Mouse (Mus musculus): ENCODE data around the gene Spg21.

The Spg21 gene

DNA sequence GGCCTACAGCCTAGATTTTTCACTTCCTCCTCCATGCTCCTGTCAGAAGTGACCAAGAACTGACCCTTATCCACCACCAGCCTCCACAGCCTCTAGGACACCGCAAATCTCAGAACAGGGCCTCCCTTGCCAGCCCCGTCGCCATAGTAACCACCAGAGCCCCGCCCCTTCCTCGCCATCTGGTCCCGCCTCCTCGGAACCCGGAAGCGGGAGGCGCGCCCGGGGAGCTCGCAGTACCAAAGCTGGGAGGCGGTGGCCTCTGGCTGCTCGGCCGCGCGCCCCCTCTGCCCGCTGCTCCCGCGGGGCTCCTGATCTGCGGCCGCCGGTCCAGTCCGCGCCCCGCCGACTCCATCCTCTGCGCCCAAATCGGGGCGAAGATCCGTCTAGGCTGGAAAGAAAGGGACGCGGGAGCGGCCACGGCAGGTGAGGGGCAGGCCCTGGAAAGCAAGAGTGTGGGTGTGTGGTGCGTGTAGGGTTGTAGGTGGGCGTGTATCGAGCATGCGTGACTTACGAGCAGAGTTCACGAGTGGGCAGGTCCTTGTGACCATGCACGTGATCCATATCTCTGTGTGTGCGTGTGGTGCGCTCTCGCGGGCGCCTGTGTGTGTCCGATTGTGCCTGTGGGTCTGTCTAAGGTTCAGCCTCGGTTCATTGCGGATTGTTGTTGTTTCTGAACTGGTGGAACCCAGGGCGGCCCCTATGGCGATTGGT is at the start of gene Spg21:
Spg21 (plus strand) TSS at position 216 of the 711 bp plus-strand sequence.
- peak; percentile 93 for DNase-seq (ENCODE audit: low spot score)

DNA sequence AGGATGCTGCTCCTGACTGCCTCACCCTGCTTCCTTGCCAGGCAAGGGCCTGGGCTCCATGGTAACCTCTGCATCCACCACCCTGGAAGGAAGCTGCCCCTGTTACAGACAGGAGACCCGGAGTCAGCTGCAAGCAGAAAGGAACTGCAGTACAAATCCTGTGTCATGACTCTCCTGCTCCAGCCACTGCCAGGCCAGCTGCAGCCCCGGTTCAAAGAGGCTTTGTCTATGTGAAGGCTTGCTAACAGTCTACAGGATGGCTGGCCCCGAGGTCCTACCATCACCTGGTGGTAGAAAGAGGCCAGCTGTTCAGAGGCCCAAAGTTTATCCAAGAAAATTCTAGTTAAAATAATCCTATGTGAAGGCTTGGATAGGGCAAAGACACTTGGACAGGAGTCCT is 49.4 kb upstream of the Spg21 start:
- DNase-seq (ENCODE audit: low spot score), result no peak

DNA sequence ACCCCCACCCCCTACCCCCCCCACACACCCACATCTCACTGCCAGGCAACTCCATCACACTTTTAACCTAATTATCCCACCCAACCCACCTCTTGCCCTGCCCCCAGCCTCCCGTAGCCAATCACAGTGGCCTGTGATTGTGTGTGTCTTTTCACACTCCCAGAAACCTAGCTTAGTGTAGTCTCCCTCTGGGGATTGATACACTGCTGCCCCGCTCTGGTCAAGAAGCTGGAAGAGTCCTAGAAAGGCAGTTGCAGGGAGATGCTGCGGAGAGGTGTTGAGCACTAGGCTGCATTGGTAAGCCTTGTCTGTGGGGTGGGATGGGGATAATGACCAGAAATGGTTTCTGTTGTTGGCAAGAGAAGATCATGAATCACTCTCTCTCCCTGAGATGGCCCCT is 43.0 kb upstream of the Spg21 start:
- no peak for DNase-seq (ENCODE audit: low spot score)

DNA sequence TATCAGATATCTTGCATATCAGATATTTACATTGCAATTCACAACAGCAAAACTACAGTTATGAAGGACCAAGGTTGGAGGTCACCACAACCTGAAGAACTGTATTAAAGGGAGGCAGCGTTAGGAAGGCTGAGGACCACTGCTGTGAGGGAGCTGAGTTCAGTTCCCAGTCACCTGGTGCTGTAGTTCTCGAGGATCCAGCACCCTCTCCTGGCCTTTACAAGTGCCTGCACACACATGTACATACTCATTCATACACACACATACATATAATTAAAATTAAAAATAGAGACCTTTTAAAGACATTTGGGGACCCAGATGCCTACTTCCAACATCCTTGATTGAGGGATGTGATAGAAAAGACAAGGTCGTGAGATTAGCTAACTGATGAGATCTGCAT is 41.1 kb upstream of the Spg21 start:
- DNase-seq (ENCODE audit: low spot score), result no peak

DNA sequence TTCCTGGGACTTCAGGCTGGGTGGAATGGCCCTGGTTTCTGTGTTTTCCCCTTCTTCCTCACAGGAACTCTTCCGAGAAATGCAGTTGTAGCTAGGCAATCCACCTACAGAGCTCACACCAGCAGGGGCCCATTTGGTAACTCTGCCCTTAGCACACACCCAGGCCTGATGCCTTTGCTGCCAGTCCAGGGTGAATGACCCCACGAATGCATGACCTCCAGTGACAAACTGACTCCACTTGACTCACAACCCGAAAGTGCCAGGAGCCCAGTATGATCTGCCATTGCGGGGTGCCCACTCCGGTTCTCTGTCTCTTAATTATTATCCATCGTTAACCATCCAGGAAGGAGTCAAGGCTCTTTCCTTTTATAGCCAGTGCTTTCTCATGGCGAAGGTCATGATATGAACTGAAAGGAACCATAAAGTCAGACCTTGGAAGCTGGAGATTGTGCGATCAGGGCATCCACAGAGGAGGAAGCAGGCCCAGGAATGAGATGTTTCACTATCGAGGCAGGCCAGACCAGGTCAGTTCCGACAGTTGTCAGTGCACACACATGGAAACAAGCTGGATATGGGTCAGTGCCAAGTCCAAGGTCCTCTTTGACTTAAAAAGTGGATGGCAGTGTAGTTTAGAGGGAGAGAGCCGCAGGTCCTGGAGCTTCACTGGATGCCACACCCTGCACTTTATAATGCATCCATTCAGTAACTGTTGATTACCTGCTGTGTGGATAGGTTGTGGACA is 37.8 kb upstream of the Spg21 start, which contains the start of gene Slc51b:
Slc51b (minus strand) TSS at position 196 of the 742 bp plus-strand sequence.
- DNase-seq (ENCODE audit: low spot score), result no peak

DNA sequence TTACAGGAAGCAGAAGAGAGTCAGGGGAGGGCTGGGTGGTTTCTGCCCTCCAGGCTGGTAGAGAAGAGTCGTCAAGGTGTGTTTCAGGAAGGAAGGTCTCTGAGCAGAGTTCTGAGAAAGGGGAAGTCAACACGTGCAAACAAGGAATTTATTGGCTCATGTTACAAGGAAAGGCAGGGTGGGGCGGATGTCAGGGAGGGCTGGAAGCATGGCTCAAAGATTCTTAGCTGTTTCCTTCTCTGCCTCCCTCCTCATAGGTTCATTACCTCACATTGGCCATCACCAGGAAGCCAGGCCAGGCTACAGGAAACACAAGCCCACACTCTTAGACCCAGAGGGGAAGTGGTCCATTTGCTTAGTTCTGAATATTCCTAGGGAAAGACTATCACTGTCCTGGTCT is 36.4 kb upstream of the Spg21 start:
- no peak for DNase-seq (ENCODE audit: low spot score)

DNA sequence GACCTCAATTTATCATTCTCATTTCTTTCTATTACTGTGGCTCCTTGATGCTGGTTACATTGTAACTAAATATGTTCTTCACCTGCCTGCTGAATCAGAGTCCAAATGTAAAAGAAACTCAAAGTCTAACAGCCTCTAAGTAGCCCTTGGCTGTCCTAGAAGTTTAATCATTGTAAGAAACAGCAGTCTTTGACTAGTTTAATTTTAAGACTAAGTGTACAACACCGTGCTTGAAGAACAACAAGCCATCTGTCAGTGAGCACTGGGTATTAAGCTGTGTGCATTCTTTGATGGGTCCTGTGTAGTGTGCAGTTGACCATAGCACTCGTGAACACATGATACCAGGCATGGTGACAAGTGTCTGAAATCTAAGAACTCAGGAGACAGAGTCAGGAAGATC is 33.2 kb upstream of the Spg21 start:
- no peak for DNase-seq (ENCODE audit: low spot score)

DNA sequence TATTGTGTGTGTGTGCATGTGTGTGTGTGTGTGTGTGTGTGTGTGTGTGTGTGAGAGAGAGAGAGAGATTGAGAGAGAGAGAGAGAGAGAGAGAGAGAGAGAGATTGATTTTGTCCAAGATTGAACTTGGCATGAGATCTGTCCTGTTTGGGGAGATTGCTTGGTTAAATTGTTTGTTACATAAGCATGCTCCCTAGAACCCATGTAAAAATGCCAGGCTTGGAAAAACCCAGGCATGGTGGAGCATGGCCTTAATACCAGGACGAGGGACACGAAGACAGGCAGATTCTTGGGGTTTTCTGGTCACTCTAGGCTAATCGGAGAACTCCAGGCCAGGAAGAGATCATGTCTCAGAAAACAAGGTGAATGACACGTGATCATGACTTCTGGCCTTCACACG is 32.7 kb upstream of the Spg21 start:
- no peak for DNase-seq (ENCODE audit: low spot score)

DNA sequence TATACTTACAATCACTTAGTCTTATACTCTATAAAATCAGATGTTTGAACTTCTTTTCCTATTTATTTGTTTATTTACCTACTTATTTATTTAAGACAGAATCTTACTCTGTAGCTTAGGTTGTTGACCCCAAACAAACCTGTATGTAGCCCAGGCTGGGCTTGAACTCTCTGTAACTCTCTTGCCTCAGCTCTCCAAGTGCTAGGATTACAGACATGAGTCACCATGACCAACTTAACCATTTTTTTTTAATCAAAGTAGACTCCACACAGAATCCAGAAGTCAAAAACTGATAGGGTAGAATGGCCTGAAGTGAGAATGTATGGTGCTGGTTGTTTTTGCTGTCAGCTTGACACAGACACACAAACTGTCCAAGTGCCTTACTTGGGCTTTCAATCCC is 30.3 kb upstream of the Spg21 start:
- DNase-seq (ENCODE audit: low spot score), result no peak

DNA sequence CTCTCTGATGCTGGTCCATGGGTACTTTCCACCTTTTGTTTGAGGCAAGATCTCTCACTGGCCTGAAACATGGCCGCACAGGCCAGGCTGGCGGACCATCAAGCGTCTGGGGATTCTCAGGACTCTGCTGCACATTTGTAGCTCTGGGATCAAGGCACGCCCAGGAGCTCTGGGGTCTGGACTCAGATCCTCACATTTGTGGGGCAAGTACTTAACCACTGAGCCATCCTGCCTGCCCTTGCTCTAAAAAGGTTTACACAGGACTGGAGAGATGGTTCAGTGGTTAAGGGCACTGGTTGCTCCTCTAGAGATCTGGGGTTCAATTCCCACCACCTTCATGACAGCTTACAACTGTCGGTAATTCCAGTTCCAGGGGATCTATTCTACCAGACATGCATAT is 29.8 kb upstream of the Spg21 start:
- no peak for DNase-seq (ENCODE audit: low spot score)

DNA sequence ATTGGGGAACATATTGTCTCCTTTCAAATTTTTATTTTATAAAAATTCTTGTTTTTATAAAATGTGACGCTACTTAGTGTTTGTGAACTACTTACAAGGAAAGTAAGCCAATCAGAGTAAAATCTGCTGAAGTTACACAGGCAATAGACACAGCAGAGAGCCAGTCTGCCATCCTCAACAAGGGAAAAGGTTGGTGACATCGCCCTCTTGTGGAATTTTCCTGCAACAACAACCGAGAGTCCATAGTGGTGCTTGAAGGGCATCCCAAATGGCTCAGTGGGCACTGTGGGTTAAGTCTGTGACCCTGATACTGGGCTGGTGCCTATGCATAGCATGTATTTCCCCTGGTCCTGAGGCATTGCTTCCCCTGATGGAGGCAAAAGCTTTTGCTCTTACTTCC is 28.5 kb upstream of the Spg21 start:
- DNase-seq (ENCODE audit: low spot score), result peak; percentile 84

DNA sequence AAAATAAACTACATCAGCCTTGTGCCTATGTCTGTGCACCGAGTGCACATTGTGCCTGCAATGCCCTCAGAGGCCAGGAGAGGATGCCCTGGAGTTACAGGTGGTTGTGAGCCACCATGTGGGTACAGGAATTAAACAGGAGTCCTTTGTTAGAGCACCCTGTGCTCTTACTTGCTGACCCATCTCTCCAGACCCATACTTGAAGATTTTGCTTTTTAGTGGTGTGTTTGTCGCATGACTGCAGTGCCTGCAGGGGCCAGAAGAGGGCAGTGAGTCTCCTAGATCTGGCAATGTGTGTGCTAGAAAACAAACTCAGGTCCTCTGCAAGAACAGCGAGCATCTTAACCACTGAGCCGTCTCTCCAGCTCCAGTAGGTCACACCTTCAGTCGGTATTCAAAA is 26.6 kb upstream of the Spg21 start:
- no peak for DNase-seq (ENCODE audit: low spot score)

DNA sequence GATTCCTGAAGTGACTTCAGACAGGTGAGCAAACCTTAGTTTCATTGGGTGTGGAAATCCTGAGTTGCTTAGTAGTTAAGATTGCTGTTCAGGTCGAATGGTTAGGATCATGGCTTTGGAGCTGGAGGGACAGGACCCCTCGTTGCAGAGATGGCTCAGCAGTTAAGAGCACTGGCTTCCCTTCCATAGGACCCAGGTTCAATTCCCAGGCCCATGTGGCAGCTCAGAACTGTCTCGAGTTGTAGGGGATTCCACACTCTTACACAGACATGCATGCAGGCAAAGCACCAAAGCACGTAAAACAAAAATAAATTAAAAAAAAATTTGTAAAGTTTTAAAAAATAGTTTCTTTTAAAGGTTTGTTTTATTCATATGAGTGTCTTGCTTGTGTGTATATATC is 25.5 kb upstream of the Spg21 start:
- no peak for DNase-seq (ENCODE audit: low spot score)

DNA sequence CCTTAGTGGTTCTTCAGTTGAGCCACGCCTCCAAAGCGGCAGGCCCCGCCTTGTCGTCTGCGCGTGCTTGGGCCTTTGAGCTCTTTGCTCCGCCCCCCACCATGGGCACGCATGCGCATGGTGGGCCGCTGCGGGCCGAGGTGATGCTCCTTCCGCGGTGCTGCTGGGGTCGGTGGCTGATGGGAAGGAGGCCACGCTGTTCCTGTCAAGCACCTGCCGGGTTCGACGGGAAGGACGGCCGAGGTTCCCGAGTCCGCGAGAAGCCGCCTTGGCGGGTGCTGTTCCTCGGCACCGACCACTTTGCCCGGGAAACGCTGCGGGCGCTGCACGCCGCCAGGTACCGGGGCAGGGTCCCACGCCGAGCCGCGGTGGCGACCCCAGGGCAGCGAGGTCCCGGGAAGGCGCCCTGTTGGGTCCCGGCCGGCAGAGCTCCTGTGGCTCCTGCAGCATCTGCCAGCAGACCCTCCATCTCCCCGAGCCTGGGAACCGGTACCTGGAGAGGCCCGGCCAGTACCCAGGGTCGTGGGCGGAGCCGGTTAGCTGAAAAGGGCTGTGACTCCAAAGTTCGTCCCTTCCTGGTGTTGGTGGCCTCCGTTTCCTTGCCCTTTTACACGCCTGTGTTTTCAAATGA is 25.0 kb upstream of the Spg21 start, which contains the start of gene Mtfmt:
Mtfmt (plus strand) TSS at position 112 of the 631 bp plus-strand sequence.
- DNase-seq (ENCODE audit: low spot score), result peak; percentile 81

DNA sequence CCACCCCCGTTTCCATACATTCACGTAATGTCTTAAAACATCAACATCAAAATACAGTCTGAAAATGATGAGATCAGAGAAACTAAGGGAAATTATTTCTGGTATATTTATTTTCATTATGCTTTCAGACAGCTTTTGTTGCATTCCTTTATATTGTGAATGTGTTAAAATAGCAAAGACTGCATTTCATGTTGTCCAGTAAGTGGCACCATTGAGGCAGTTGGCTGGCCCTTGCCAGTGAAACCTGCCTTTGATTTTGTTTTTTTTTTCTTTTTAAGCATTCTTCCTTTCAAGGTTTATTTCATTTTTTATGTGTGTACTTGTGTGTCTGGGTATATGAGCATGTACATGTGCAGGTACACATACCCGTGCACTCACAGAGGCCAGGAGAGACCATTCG is 16.1 kb upstream of the Spg21 start:
- no peak for DNase-seq (ENCODE audit: low spot score)

DNA sequence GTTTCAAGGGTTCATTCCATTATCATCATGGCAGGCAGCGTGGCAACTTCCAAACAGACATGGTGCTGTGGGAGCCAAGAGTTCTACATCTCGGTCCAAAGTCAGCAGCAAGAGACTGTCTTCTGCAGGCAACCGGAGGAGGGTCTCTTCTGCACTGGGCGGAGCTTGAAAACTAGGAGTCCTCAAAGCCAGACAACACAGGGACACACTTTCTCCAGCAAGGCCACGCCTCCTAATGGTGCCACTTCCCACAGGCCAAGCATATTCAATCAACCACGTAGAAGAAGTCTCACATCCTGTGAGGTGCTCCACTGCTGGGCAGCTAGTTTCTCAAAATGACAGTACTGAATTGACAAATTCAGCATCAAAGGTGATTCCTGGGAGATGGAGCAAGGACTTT is 12.8 kb upstream of the Spg21 start:
- DNase-seq (ENCODE audit: low spot score), result no peak

DNA sequence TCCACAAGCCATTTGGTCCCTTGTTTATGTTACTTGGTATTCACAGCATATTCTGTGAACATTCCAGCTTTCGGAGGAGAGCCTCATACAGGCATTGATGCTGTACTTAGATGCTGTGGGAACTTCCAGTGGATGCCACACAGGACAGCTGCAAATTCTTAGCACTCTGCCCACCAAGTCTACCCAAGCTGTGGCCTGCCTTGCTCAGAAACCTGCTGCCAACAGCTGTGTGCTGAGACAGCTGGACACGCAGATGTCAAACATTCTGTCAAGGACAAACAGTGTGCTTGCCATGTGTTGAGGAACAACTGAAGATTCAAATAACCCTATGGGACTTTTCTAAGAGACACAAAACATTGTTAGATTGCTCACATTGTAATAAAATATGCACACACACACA is 1.8 kb upstream of the Spg21 start:
- no peak for DNase-seq (ENCODE audit: low spot score)

DNA sequence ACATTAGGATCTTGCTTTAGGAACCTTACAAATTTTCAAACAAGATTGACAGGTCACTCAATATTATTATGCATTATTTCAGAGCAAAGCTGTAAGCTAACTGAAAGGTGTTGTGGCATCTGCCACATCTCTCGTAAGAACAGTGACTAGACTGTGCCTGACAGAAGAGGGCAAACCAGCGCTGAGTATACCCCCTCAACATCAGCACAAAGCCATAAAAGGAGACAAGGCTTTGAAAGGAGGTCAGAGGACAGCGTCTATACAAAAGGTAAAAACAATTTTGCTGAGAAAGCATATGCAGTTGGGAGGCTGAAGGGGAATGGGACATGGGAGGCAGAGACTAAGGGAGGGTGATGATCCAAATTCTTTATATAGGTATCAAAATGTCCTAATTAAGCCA is 549 bp upstream of the Spg21 start:
- no peak for DNase-seq (ENCODE audit: low spot score)

DNA sequence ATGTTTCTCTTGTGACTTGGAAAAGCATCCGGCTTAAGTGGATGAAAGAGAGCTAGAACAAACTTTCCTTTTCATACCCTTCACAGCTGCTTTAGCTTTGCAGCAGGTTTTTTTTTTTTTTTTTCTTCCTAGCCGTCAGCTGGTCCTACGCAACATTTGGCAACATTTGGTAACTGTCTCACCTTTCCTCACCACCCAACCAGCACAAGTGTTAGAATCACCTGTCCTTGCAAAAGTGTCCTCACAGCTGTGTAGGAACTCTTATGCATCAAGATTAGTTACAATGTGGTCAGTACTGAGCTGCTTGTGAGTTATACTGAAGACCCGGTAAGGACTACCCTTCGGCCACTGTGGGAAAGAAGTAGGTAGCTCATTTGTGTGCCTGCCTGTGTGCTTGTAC is 1.8 kb downstream of the Spg21 start:
- DNase-seq (ENCODE audit: low spot score), result no peak

DNA sequence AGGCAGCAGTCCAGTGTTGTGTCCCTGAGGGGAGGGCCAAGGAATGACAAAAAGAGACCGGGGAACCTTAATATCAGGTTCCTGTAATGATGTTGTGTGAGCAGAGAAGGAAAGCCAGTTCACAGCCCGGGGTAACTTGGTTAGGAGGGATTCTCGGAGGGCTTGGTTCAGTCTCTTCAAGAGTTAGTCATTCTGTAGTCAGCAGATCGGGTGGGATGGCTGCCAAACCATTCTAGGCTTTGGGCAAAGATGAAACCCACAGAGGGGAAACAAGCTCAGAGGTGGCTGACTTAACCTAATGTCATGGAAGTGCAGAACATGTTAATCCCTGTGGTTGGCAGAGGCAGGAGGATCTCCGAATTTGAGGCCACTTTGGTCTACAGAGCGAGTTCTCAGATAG is 3.4 kb downstream of the Spg21 start:
- DNase-seq (ENCODE audit: low spot score), result no peak

DNA sequence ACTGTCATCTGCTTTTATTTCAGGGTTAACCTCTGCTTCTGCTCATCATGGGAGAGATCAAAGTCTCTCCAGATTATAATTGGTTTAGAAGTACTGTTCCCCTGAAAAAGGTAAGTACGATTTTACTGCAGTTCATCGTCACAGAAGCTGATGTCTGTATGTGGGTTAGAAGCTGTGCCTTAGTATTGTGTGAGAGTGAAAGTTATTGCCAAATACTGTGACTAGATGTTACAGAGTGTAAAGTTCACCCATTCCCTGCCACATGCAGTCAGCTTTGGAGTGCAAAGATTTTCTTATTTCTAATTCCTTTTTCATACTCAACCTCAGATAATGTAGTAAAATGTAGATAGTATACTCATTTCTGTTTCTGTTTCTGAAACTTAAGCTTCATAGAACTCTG is 4.5 kb downstream of the Spg21 start:
- DNase-seq (ENCODE audit: low spot score), result no peak

DNA sequence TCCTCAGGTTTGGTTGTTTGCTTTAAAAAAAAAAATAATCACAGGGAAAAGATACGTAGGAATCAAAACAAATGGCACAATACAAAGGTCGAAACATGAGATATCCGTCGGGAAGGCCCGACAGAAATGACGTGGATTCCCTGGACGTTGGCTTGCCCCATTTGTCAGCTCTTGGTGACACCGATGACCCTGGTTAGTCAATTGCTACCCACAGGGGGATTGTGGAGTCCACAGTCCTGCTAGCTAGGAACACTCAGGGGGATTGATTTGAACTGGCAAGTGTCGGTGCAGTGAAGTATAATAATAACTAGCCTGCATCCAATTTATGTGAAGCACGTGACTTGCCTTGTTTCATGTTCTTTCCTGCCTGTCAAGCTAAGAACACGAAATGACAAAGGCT is 6.9 kb downstream of the Spg21 start:
- no peak for DNase-seq (ENCODE audit: low spot score)

DNA sequence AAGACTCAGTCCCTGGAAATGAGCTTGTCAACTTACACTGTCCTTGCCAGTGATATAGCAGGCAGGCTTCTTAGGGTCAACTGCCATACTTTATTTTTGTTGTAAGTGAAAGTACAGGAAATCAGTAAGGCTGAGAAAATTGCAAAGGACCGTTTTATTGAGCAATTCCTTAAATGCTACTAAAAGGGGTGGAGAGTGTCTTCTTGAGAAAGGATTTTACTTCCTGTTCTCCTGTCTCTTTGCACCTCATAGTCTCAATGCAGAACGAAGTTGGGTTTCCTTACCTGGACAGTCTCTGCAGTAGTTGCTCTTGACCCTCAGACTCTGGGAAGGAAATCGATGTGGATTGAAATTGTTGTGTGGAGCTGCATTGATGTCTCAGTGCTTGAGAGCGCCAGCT is 12.0 kb downstream of the Spg21 start:
- no peak for DNase-seq (ENCODE audit: low spot score)
